Mouse (Mus musculus) embryonic facial prominence, embryonic 11.5 days (tissue): Measurements from ENCODE around the gene Gm45234. TPM values are rescaled to one million over a fixed set of nuclear protein-coding genes. Genes with fewer than 3 reads are reported as not detected.

Source experiments
- ATAC-seq: fragments of 200-750 bp; cut with Nextera tagmentation; replicated peaks from 2 replicates; pipeline ENCODE4 v1.8.0; 2017; ENCODE audit warnings: low read depth; ENCODE audit not compliant: insufficient number of reproducible peaks, low FRiP score, low TSS enrichment
- DNase-seq: peaks from one replicate; pipeline ENCODE4 v3.0.0-alpha.2; 2015; ENCODE audit warnings: low spot score
- H3K27ac ChIP-seq: fragments of 300-500 bp; sonication (generic); replicated peaks from 2 replicates; pipeline ENCODE4 v1.5.1; 2014; ENCODE audit warnings: mild to moderate bottlenecking, low read depth, low read length, control low read depth
- H3K27me3 ChIP-seq: fragments of 300-500 bp; sonication (generic); 2 replicates; pipeline ENCODE4 v1.6.1; 2014; ENCODE audit warnings: mild to moderate bottlenecking, low read length, moderate library complexity, mixed read lengths; ENCODE audit not compliant: control insufficient read depth, insufficient read depth
- H3K36me3 ChIP-seq: fragments of 300-500 bp; sonication (generic); replicated peaks from 2 replicates; pipeline ENCODE4 v1.6.1; 2014; ENCODE audit warnings: low read depth, mild to moderate bottlenecking, low read length, moderate library complexity, mixed read lengths; ENCODE audit not compliant: control insufficient read depth, insufficient read depth
- H3K4me1 ChIP-seq: fragments of 300-500 bp; sonication (generic); 2 replicates; pipeline ENCODE4 v1.6.1; 2014; ENCODE audit warnings: low read length, mixed read lengths; ENCODE audit not compliant: control insufficient read depth, insufficient read depth
- H3K4me2 ChIP-seq: fragments of 300-500 bp; sonication (generic); 2 replicates; pipeline ENCODE4 v1.6.1; 2014; ENCODE audit warnings: low read depth, mild to moderate bottlenecking, control low read depth, low read length, moderate library complexity
- H3K4me3 ChIP-seq: fragments of 300-500 bp; sonication (generic); 2 replicates; pipeline ENCODE4 v1.5.1; 2014; ENCODE audit warnings: low read depth, low read length, control low read depth
- H3K9ac ChIP-seq: fragments of 300-500 bp; sonication (generic); replicated peaks from 2 replicates; pipeline ENCODE4 v1.6.1; 2014; ENCODE audit warnings: mild to moderate bottlenecking, control low read depth, low read length
- H3K9me3 ChIP-seq: fragments of 300-500 bp; sonication (generic); replicated peaks from 2 replicates; pipeline ENCODE4 v1.6.1; 2016; ENCODE audit warnings: mild to moderate bottlenecking, low read length, inconsistent platforms, mixed read lengths; ENCODE audit not compliant: control insufficient read depth
- WGBS: fragments of 180-500 bp; shearing (Covaris S2); extraction: QIAGEN DNeasy Blood & Tissue Kit; methylation state at CpG from one replicate; pipeline ENCODE4 v1.1.7; 2014; 5-methylcytosine and 5-hydroxymethylcytosine counted together
- polyA plus RNA-seq: library from polyadenylated mRNA; unstranded; fragments of >200 nt; fragmentation: Nextera tagmentation; extraction: Ambion mirVana; gene quantifications from 2 replicates; pipeline ENCODE4 v1.2.1, GENCODE M21; 2014

Gene Gm45234
- polyA plus RNA-seq, 1 experiment from 2014 or later: not detected

GRCm38 (mm10) chr6:124699366-124699765 is 56.5 kb downstream of the Gm45234 start:
- Histone ChIP-seq H3K27ac (no peak overlapping the region), H3K27me3 (no peaks in the 10 kb centered on the region), H3K4me2 (no peak overlapping the region), H3K36me3 (no peaks in the 10 kb centered on the region; the same call in 1 of the 2 replicates), H3K4me3 (no peak overlapping the region), H3K9me3 (no peaks in the 10 kb centered on the region), H3K4me1 (no peaks in the 10 kb centered on the region), H3K9ac (no peak overlapping the region)
- no peak for ATAC-seq
- WGBS: 89% methylated on average over 4 of the region's 4 CpGs
- DNase-seq: no peak

GRCm38 (mm10) chr6:124698751-124699150 is 57.1 kb downstream of the Gm45234 start:
- H3K9me3 ChIP-seq: no peaks in the 10 kb centered on the region
- 78% methylated on average over 6 of the region's 6 CpGs for WGBS
- no peak overlapping the region for H3K27ac ChIP-seq
- no peak overlapping the region for H3K4me2 ChIP-seq
- DNase-seq (no peak), ATAC-seq (no peak)
- no peaks in the 10 kb centered on the region; the same call in 1 of the 2 replicates for H3K36me3 ChIP-seq
- H3K9ac ChIP-seq: no peak overlapping the region
- no peak overlapping the region for H3K4me3 ChIP-seq
- H3K27me3 ChIP-seq: no peaks in the 10 kb centered on the region
- H3K4me1 ChIP-seq: no peaks in the 10 kb centered on the region

- no peaks in the 10 kb centered on the region for H3K27me3 ChIP-seq
- no peak overlapping the region for H3K4me2 ChIP-seq
- 90% methylated on average over 7 of the region's 7 CpGs for WGBS
- DNase-seq (no peak), ATAC-seq (no peak)
- no peak overlapping the region for H3K4me3 ChIP-seq
- H3K36me3 ChIP-seq: no peaks in the 10 kb centered on the region; the same call in 1 of the 2 replicates
- no peak overlapping the region for H3K27ac ChIP-seq
- no peaks in the 10 kb centered on the region for H3K4me1 ChIP-seq
- H3K9ac ChIP-seq: no peak overlapping the region
- no peaks in the 10 kb centered on the region for H3K9me3 ChIP-seq
These were observed 59.2 kb downstream of the Gm45234 start for GRCm38 (mm10) chr6:124696441-124697150.

GRCm38 (mm10) chr6:124694166-124694955 is 61.5 kb downstream of the Gm45234 start:
- no peaks in the 10 kb centered on the region for H3K27me3 ChIP-seq
- WGBS: 71% methylated on average over 15 of the region's 15 CpGs
- no peak overlapping the region for H3K27ac ChIP-seq
- H3K9ac ChIP-seq: no peak overlapping the region
- DNase-seq (no peak), ATAC-seq (no peak)
- H3K4me2 ChIP-seq: no peak overlapping the region
- no peak overlapping the region for H3K4me3 ChIP-seq
- H3K36me3 ChIP-seq: no peaks in the 10 kb centered on the region; the same call in 1 of the 2 replicates
- H3K9me3 ChIP-seq: no peaks in the 10 kb centered on the region
- H3K4me1 ChIP-seq: no peaks in the 10 kb centered on the region

DNA sequence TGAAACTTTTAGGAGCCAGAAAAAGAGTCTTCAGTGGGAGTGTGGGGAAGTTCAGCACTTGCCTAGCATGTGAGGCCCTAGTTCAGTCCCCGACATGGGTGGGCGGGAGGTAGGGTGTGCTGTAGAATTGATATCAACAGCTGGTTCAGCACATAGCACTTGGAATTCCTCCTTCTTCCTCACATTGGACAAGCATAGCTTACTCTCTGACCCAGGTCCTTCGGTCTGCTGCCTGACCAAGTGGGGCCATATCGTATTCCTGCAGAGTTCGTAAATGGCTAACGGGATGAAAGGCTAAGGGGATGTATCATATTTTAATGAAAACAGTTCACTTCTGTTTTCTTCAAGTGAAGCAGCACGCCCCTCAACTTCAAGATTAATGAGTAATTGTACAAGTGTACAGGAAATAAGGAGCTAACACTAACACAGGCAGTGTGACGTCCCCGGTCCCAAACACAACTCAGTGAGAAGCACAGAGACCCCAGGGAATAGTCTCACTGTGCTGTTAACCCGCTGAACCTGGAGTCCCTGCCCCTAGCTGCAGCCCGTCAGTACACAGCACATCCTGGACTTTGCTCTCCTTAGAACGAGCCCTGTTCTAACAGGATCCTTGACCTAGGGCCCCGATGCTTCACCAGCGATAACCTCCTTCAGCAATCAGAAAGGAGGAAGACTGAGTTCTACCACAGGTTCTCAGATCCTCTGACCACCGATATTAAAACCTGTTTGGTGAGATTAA is 62.4 kb downstream of the Gm45234 start:
- H3K4me2 ChIP-seq: no peak overlapping the region
- ATAC-seq (no peak), DNase-seq (peak; percentile 23)
- 59% methylated on average over 15 of the region's 15 CpGs for WGBS
- H3K27ac ChIP-seq: no peak overlapping the region
- no peaks in the 10 kb centered on the region for H3K27me3 ChIP-seq
- H3K9ac ChIP-seq: no peak overlapping the region
- H3K9me3 ChIP-seq: no peaks in the 10 kb centered on the region
- H3K4me3 ChIP-seq: no peak overlapping the region
- no peaks in the 10 kb centered on the region for H3K4me1 ChIP-seq
- H3K36me3 ChIP-seq: no peaks in the 10 kb centered on the region

GRCm38 (mm10) chr6:124690517-124690916 is 65.3 kb downstream of the Gm45234 start:
- no peak overlapping the region for H3K4me2 ChIP-seq
- WGBS: 90% methylated on average over 3 of the region's 3 CpGs
- no peak overlapping the region for H3K27ac ChIP-seq
- ATAC-seq (no peak), DNase-seq (no peak)
- H3K36me3 ChIP-seq: no peaks in the 10 kb centered on the region
- no peaks in the 10 kb centered on the region for H3K27me3 ChIP-seq
- no peaks in the 10 kb centered on the region for H3K4me1 ChIP-seq
- no peak overlapping the region for H3K4me3 ChIP-seq
- H3K9me3 ChIP-seq: no peaks in the 10 kb centered on the region
- H3K9ac ChIP-seq: no peak overlapping the region
